Mouse (Mus musculus) C2C12 (cell line): ENCODE data around the gene Tyro3. TPM values are rescaled to one million over a fixed set of nuclear protein-coding genes. Genes with fewer than 3 reads are reported as not detected.

Source experiments
- H3K27me3 ChIP-seq: one replicate; pipeline ENCODE4 v1.6.1; 2011; ENCODE audit not compliant: control insufficient read depth, insufficient read depth, insufficient read length
- H3K36me3 ChIP-seq: one replicate; pipeline ENCODE4 v1.6.1; 2011; ENCODE audit not compliant: control insufficient read depth, insufficient read depth
- H3K4me3 ChIP-seq: one replicate; pipeline ENCODE4 v1.5.1; 2011; ENCODE audit warnings: mild to moderate bottlenecking, control low read depth; ENCODE audit not compliant: poor library complexity, insufficient read depth, severe bottlenecking
- H3K79me2 ChIP-seq: one replicate; pipeline ENCODE4 v1.6.1; 2011; ENCODE audit not compliant: control insufficient read depth, insufficient read depth
- H3K79me3 ChIP-seq: one replicate; pipeline ENCODE4 v1.6.1; 2011; ENCODE audit warnings: low read depth, control low read depth
- H3ac ChIP-seq: one replicate; pipeline ENCODE3; 2011; ENCODE audit warnings: low read depth; ENCODE audit not compliant: control insufficient read depth, insufficient read length
- CEBPB ChIP-seq: IDR thresholded peaks from one replicate; pipeline ENCODE4 v1.6.1; 2011; ENCODE audit warnings: low read depth, mild to moderate bottlenecking, control low read depth, moderate library complexity
- CTCF ChIP-seq: IDR thresholded peaks from one replicate; pipeline ENCODE4 v1.5.1; 2011; ENCODE audit not compliant: control insufficient read depth, insufficient read depth, insufficient read length
- FOSL1 ChIP-seq: IDR thresholded peaks from one replicate; pipeline ENCODE4 v1.8.0; 2011; ENCODE audit warnings: mild to moderate bottlenecking, low read length; ENCODE audit not compliant: poor library complexity, insufficient read depth, severe bottlenecking
- MAX ChIP-seq: IDR thresholded peaks from one replicate; pipeline ENCODE4 v1.6.1; 2011; ENCODE audit warnings: mild to moderate bottlenecking, control low read depth
- MYOD1 ChIP-seq: IDR thresholded peaks from one replicate; pipeline ENCODE4 v1.6.1; 2011; ENCODE audit warnings: low read depth; ENCODE audit not compliant: control insufficient read depth, insufficient read length
- MYOG ChIP-seq: IDR thresholded peaks from one replicate; pipeline ENCODE4 v1.6.1; 2011; ENCODE audit not compliant: control insufficient read depth, insufficient read length; ENCODE audit errors: extremely low read depth
- USF1 ChIP-seq: IDR thresholded peaks from one replicate; pipeline ENCODE4 v1.6.1; 2011; ENCODE audit warnings: low read depth, mild to moderate bottlenecking, control low read depth, moderate library complexity
- polyA plus RNA-seq: library from polyadenylated mRNA; unstranded; fragments of >200 nt; fragmentation: generic; extraction: Trizol; gene quantifications from one replicate; pipeline ENCODE4 v1.2.1, GENCODE M21; 2012; ENCODE audit warnings: missing spikeins

The Tyro3 gene
- polyA plus RNA-seq, 1 experiment: 9.3 TPM

GRCm38 (mm10) chr2:119818668-119819272, 21.2 kb downstream of the Tyro3 start:
- Histone ChIP-seq H3K79me3 (no peaks in the 10 kb centered on the region), H3K36me3 (no peaks in the 10 kb centered on the region), H3K27me3 (no peaks in the 10 kb centered on the region), H3ac (no peak overlapping the region), H3K4me3 (no peak overlapping the region), H3K79me2 (no peaks in the 10 kb centered on the region)
- TF ChIP-seq CEBPB: no peak
- no peak for TF ChIP-seq FOSL1
- no peak for TF ChIP-seq CTCF
- TF ChIP-seq MAX: no peak
- TF ChIP-seq MYOD1: no peak
- TF ChIP-seq MYOG: no peak
- no peak for TF ChIP-seq USF1

DNA sequence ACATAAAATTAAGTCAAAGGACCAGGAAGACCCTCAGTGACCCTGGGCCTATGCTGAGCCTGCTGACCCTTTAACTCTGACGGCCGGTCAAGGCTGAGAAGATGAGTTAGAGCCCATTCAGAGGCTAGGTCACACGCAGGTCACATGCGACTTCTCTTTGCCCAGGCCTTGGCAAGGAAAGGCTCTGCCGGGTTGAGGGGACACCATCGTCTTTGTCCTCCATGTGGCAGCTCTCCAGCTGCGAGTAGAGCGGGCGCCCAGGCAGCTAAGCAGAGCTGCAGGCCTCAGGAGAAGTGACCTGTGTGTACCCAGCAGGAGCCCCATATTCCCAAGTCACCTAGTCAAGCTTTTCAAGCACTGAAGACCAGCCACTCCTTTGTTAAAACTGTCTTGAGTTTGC, 23.6 kb downstream of the Tyro3 start:
- H3K4me3 ChIP-seq: no peak overlapping the region
- no peaks in the 10 kb centered on the region for H3K79me2 ChIP-seq
- TF ChIP-seq FOSL1 (no peak), MYOG (no peak), MAX (no peak), MYOD1 (no peak)
- no peaks in the 10 kb centered on the region for H3K36me3 ChIP-seq
- no peaks in the 10 kb centered on the region for H3K79me3 ChIP-seq
- H3ac ChIP-seq: no peak overlapping the region
- H3K27me3 ChIP-seq: no peaks in the 10 kb centered on the region

DNA sequence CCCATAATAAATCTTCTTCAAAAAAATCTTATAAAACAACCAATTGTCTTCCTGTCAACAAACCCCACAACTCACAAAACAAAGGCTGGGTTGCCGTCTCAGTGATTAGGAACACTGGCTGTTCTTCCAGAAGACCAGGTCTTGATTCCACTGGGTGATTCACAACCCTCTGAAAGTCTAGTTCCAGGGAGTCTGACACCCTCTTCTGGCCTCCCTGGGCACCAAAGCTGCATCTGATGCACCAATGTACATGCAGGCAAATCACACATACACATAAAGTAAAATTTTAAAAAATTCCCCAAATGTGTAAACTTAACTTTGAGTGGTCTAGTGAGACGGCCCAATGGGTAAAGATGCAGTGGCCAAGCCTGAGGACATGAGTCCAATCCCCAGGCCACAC, 33.0 kb downstream of the Tyro3 start:
- no peaks in the 10 kb centered on the region for H3K79me2 ChIP-seq
- H3K27me3 ChIP-seq: no peaks in the 10 kb centered on the region
- H3ac ChIP-seq: no peak overlapping the region
- no peaks in the 10 kb centered on the region for H3K36me3 ChIP-seq
- H3K79me3 ChIP-seq: no peaks in the 10 kb centered on the region
- no peak for TF ChIP-seq MAX
- TF ChIP-seq MYOD1: no peak
- no peak overlapping the region for H3K4me3 ChIP-seq

DNA sequence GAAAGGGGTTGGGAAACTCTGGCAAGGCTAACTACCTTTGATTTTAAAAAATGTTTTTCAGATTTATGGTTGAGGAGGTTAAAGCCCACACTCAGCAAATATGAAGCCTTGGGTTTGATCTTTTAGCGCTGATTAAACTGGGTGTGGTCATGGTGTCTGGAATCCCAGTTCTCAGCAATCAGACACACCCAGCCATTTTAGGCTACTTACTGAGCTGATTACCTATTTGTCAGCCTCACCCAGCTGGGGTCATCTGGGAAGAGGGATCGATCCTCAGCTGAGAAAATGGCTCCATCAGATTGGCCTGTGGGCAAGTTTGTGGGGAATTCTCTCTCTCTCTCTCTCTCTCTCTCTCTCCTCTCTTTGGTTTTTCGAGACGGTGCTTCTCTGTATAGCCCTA, 36.7 kb downstream of the Tyro3 start:
- no peaks in the 10 kb centered on the region for H3K27me3 ChIP-seq
- TF ChIP-seq MYOD1 (no peak), USF1 (no peak), FOSL1 (no peak), MAX (no peak), CTCF (no peak), MYOG (no peak), CEBPB (no peak)
- no peak overlapping the region for H3ac ChIP-seq
- H3K79me3 ChIP-seq: no peaks in the 10 kb centered on the region
- no peaks in the 10 kb centered on the region for H3K36me3 ChIP-seq
- H3K4me3 ChIP-seq: no peak overlapping the region
- H3K79me2 ChIP-seq: no peaks in the 10 kb centered on the region

DNA sequence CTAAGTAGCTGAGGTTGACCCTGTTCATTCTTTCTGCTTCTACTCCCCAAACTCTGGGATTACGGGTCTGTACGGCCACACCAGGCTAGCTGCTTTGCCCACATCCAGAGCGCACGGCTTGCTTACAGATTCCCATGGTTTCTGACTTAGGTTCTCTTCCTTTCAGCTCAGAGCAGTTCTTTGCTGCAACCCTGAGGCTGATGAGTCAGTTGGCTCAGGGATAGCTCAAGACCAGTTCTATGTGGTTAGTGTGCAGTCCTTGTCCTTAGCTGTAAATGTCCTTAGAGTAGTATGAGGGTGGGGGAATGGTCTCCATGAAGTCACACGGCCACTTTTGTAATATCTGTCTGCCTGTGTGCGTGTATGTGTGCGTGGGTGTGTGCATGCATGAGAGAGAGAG, 40.1 kb downstream of the Tyro3 start:
- no peak for TF ChIP-seq MAX
- no peak for TF ChIP-seq MYOG
- no peak for TF ChIP-seq MYOD1
- TF ChIP-seq CTCF: no peak
- no peak for TF ChIP-seq CEBPB
- TF ChIP-seq USF1: no peak
- no peak for TF ChIP-seq FOSL1
- Histone ChIP-seq H3ac (no peak overlapping the region), H3K36me3 (no peaks in the 10 kb centered on the region), H3K79me2 (no peaks in the 10 kb centered on the region), H3K27me3 (no peaks in the 10 kb centered on the region), H3K4me3 (no peak overlapping the region), H3K79me3 (no peaks in the 10 kb centered on the region)

GRCm38 (mm10) chr2:119838363-119839156, 41.0 kb downstream of the Tyro3 start:
- no peaks in the 10 kb centered on the region for H3K27me3 ChIP-seq

More at GRCm38 (mm10) chr2:119838363-119839156, 41.0 kb downstream of the Tyro3 start:
- Histone ChIP-seq H3K36me3 (no peaks in the 10 kb centered on the region), H3K4me3 (no peak overlapping the region), H3K79me2 (no peaks in the 10 kb centered on the region), H3K79me3 (no peaks in the 10 kb centered on the region), H3ac (no peak overlapping the region)
- TF ChIP-seq USF1 (no peak), FOSL1 (no peak), MYOD1 (no peak), MAX (no peak), MYOG (no peak), CTCF (no peak), CEBPB (no peak)
